Mouse (Mus musculus): Measurements from ENCODE around the gene Uvrag. TPM values are rescaled to one million over a fixed set of nuclear protein-coding genes. Genes with fewer than 3 reads are reported as not detected.

The Uvrag gene
- polyA plus RNA-seq, 1 experiment from 2014 or later, result 16.5 TPM

- 78% methylated on average over 3 of the region's 3 CpGs for WGBS
- Histone ChIP-seq H3K36me3 (peaks cover 8% of the 10 kb centered on the region), H3K4me1 (peaks cover 31% of the 10 kb centered on the region), H3K27me3 (no peaks in the 10 kb centered on the region), H3K9me3 (peaks cover 9% of the 10 kb centered on the region), H3K27ac (no peak overlapping the region), H3K9ac (no peak overlapping the region), H3K4me3 (no peak overlapping the region), H3K4me2 (no peak overlapping the region)
- ATAC-seq (ENCODE audit: insufficient number of reproducible peaks, insufficient read depth, low FRiP score, low TSS enrichment, low read depth), result no peak
Observed at GRCm38 (mm10) chr7:99049897-99050296, 91.0 kb downstream of the Uvrag start.

- H3K9ac ChIP-seq, result peak overlapping the region; percentile 41; the same call in 1 of the 2 replicates
- H3K27me3 ChIP-seq, result no peaks in the 10 kb centered on the region
- peak overlapping the region; percentile 19 for H3K4me3 ChIP-seq
- H3K9me3 ChIP-seq, result no peaks in the 10 kb centered on the region
- H3K4me1 ChIP-seq, result peaks cover 35% of the 10 kb centered on the region
- WGBS, result 39% methylated on average over 11 of the region's 11 CpGs
- ATAC-seq (ENCODE audit: insufficient number of reproducible peaks, insufficient read depth, low FRiP score, low TSS enrichment, low read depth), result no peak
- peak overlapping the region; percentile 40 for H3K4me2 ChIP-seq
- no peaks in the 10 kb centered on the region for H3K36me3 ChIP-seq
- peak overlapping the region; percentile 58 for H3K27ac ChIP-seq
Observed at GRCm38 (mm10) chr7:99046545-99047206, 94.3 kb downstream of the Uvrag start.

GRCm38 (mm10) chr7:99045525-99045924, 95.4 kb downstream of the Uvrag start:
- Histone ChIP-seq H3K27ac (no peak overlapping the region), H3K27me3 (no peaks in the 10 kb centered on the region), H3K4me2 (no peak overlapping the region), H3K9ac (no peak overlapping the region), H3K36me3 (no peaks in the 10 kb centered on the region), H3K4me1 (peaks cover 31% of the 10 kb centered on the region), H3K4me3 (no peak overlapping the region), H3K9me3 (no peaks in the 10 kb centered on the region)
- WGBS, result 80% methylated on average over 6 of the region's 6 CpGs
- no peak for ATAC-seq (ENCODE audit: insufficient number of reproducible peaks, insufficient read depth, low FRiP score, low TSS enrichment, low read depth)

- H3K36me3 ChIP-seq, result no peaks in the 10 kb centered on the region
- no peak overlapping the region for H3K4me2 ChIP-seq
- no peak overlapping the region for H3K4me3 ChIP-seq
- no peak overlapping the region for H3K9ac ChIP-seq
- no peak for ATAC-seq (ENCODE audit: insufficient number of reproducible peaks, insufficient read depth, low FRiP score, low TSS enrichment, low read depth)
- WGBS, result 87% methylated on average over 7 of the region's 7 CpGs
- H3K27me3 ChIP-seq, result no peaks in the 10 kb centered on the region
- peaks cover 37% of the 10 kb centered on the region for H3K4me1 ChIP-seq
- H3K9me3 ChIP-seq, result no peaks in the 10 kb centered on the region
- no peak overlapping the region for H3K27ac ChIP-seq
Observed at GRCm38 (mm10) chr7:99043923-99044322, 97.0 kb downstream of the Uvrag start.

- no peak for ATAC-seq (ENCODE audit: insufficient number of reproducible peaks, insufficient read depth, low FRiP score, low TSS enrichment, low read depth)
- 86% methylated on average over 3 of the region's 3 CpGs for WGBS
Observed at GRCm38 (mm10) chr7:99043322-99043721, 97.6 kb downstream of the Uvrag start.

GRCm38 (mm10) chr7:99041818-99042217, 99.1 kb downstream of the Uvrag start:
- no peak overlapping the region for H3K4me2 ChIP-seq
- H3K9ac ChIP-seq, result no peak overlapping the region
- H3K4me1 ChIP-seq, result peaks cover 37% of the 10 kb centered on the region
- 74% methylated on average over 9 of the region's 9 CpGs for WGBS
- no peaks in the 10 kb centered on the region for H3K27me3 ChIP-seq
- no peak overlapping the region for H3K4me3 ChIP-seq
- H3K27ac ChIP-seq, result no peak overlapping the region
- no peaks in the 10 kb centered on the region; the same call in 1 of the 2 replicates for H3K9me3 ChIP-seq
- ATAC-seq (ENCODE audit: insufficient number of reproducible peaks, insufficient read depth, low FRiP score, low TSS enrichment, low read depth), result no peak
- H3K36me3 ChIP-seq, result no peaks in the 10 kb centered on the region

More at GRCm38 (mm10) chr7:99043322-99043721, 97.6 kb downstream of the Uvrag start:
- Histone ChIP-seq H3K4me1 (peaks cover 40% of the 10 kb centered on the region), H3K4me2 (no peak overlapping the region), H3K27me3 (no peaks in the 10 kb centered on the region), H3K27ac (no peak overlapping the region), H3K9me3 (no peaks in the 10 kb centered on the region; the same call in 1 of the 2 replicates), H3K36me3 (no peaks in the 10 kb centered on the region), H3K9ac (no peak overlapping the region), H3K4me3 (no peak overlapping the region)

- 85% methylated on average over 8 of the region's 8 CpGs for WGBS
- no peaks in the 10 kb centered on the region for H3K27me3 ChIP-seq
- no peak overlapping the region for H3K27ac ChIP-seq
- peaks cover 29% of the 10 kb centered on the region for H3K4me1 ChIP-seq
- no peak overlapping the region for H3K9ac ChIP-seq
- ATAC-seq (ENCODE audit: insufficient number of reproducible peaks, insufficient read depth, low FRiP score, low TSS enrichment, low read depth), result no peak
- no peak overlapping the region for H3K4me3 ChIP-seq
- no peaks in the 10 kb centered on the region for H3K36me3 ChIP-seq
- no peak overlapping the region for H3K4me2 ChIP-seq
- H3K9me3 ChIP-seq, result no peaks in the 10 kb centered on the region; the same call in 1 of the 2 replicates
Observed at GRCm38 (mm10) chr7:99039912-99040311, 101.0 kb downstream of the Uvrag start.

- 74% methylated on average over 8 of the region's 8 CpGs for WGBS
- Histone ChIP-seq H3K4me3 (no peak overlapping the region), H3K4me1 (peaks cover 25% of the 10 kb centered on the region), H3K9ac (no peak overlapping the region), H3K4me2 (no peak overlapping the region), H3K27me3 (no peaks in the 10 kb centered on the region), H3K9me3 (no peaks in the 10 kb centered on the region; the same call in 1 of the 2 replicates), H3K27ac (no peak overlapping the region), H3K36me3 (no peaks in the 10 kb centered on the region)
- no peak for ATAC-seq (ENCODE audit: insufficient number of reproducible peaks, insufficient read depth, low FRiP score, low TSS enrichment, low read depth)
Observed at GRCm38 (mm10) chr7:99036284-99036683, 104.7 kb downstream of the Uvrag start.

GRCm38 (mm10) chr7:99034909-99035308, 106.0 kb downstream of the Uvrag start:
- H3K36me3 ChIP-seq, result no peaks in the 10 kb centered on the region
- ATAC-seq (ENCODE audit: insufficient number of reproducible peaks, insufficient read depth, low FRiP score, low TSS enrichment, low read depth), result no peak
- H3K4me3 ChIP-seq, result no peak overlapping the region
- no peak overlapping the region for H3K4me2 ChIP-seq
- 85% methylated on average over 2 of the region's 2 CpGs for WGBS
- H3K4me1 ChIP-seq, result peaks cover 15% of the 10 kb centered on the region
- H3K9ac ChIP-seq, result no peak overlapping the region
- H3K27ac ChIP-seq, result no peak overlapping the region
- H3K9me3 ChIP-seq, result peaks cover 4% of the 10 kb centered on the region; the same call in 1 of the 2 replicates
- no peaks in the 10 kb centered on the region for H3K27me3 ChIP-seq

- Histone ChIP-seq H3K9ac (no peak overlapping the region), H3K9me3 (peaks cover 4% of the 10 kb centered on the region; the same call in 1 of the 2 replicates), H3K4me2 (no peak overlapping the region), H3K4me3 (no peak overlapping the region), H3K27ac (no peak overlapping the region), H3K27me3 (no peaks in the 10 kb centered on the region), H3K36me3 (no peaks in the 10 kb centered on the region), H3K4me1 (peaks cover 16% of the 10 kb centered on the region)
- no peak for ATAC-seq (ENCODE audit: insufficient number of reproducible peaks, insufficient read depth, low FRiP score, low TSS enrichment, low read depth)
- WGBS, result 77% methylated on average over 5 of the region's 5 CpGs
Observed at GRCm38 (mm10) chr7:99033838-99034237, 107.1 kb downstream of the Uvrag start.

GRCm38 (mm10) chr7:99033314-99033713, 107.6 kb downstream of the Uvrag start:
- no peak overlapping the region for H3K27ac ChIP-seq
- no peaks in the 10 kb centered on the region for H3K36me3 ChIP-seq
- peaks cover 4% of the 10 kb centered on the region; the same call in 1 of the 2 replicates for H3K9me3 ChIP-seq
- H3K27me3 ChIP-seq, result no peaks in the 10 kb centered on the region
- no peak for ATAC-seq (ENCODE audit: insufficient number of reproducible peaks, insufficient read depth, low FRiP score, low TSS enrichment, low read depth)
- H3K4me1 ChIP-seq, result peaks cover 14% of the 10 kb centered on the region
- H3K9ac ChIP-seq, result no peak overlapping the region
- WGBS, result 79% methylated on average over 3 of the region's 3 CpGs
- H3K4me3 ChIP-seq, result no peak overlapping the region
- no peak overlapping the region for H3K4me2 ChIP-seq

- H3K9me3 ChIP-seq, result 0 out of 2 replicates have a peak, but pooled peaks cover 4% of the 10 kb centered on the region
- H3K27me3 ChIP-seq, result no peaks in the 10 kb centered on the region
- no peak overlapping the region for H3K9ac ChIP-seq
- H3K4me3 ChIP-seq, result no peak overlapping the region
- no peak overlapping the region for H3K4me2 ChIP-seq
- H3K4me1 ChIP-seq, result peaks cover 20% of the 10 kb centered on the region
- H3K36me3 ChIP-seq, result no peaks in the 10 kb centered on the region
- no peak for ATAC-seq (ENCODE audit: insufficient number of reproducible peaks, insufficient read depth, low FRiP score, low TSS enrichment, low read depth)
- WGBS, result 89% methylated on average over 8 of the region's 8 CpGs
- no peak overlapping the region for H3K27ac ChIP-seq
Observed at GRCm38 (mm10) chr7:99032051-99032450, 108.9 kb downstream of the Uvrag start.

Measured in embryonic facial prominence, embryonic 13.5 days (tissue).